Mouse (Mus musculus) thymus, adult 2 months (tissue): ENCODE measurements at regions not wholly inside any gene's neighbourhood (a gene's known extent, or its start where the extent isn't known, plus 50 kb on each side); places are given as distances from the start of the nearest gene placed in this dataset.

Experiments
- CTCF ChIP-seq: fragments of 200-500 bp; IDR thresholded peaks from 2 replicates; pipeline ENCODE4 v1.5.1; 2012; ENCODE audit warnings: mild to moderate bottlenecking, control low read depth, low read length, moderate library complexity, borderline replicate concordance; ENCODE audit not compliant: control insufficient read depth, poor library complexity, insufficient read depth; ENCODE audit errors: extremely low read depth
- POLR2A ChIP-seq: fragments of 200-500 bp; IDR thresholded peaks from 2 replicates; pipeline ENCODE4 v1.6.1; 2012; ENCODE audit warnings: mild to moderate bottlenecking, low read length, control low read depth, moderate library complexity; ENCODE audit not compliant: control insufficient read depth, poor library complexity, insufficient read depth; ENCODE audit errors: extremely low read depth

GRCm38 (mm10) chr3:99815115-99815514 lies 70.1 kb upstream of the Spag17 start:
- TF ChIP-seq CTCF (no peak), POLR2A (no peak)
